Mouse (Mus musculus): ENCODE measurements at regions not wholly inside any gene's neighbourhood (a gene's known extent, or its start where the extent isn't known, plus 50 kb on each side); places are given as distances from the start of the nearest gene placed in this dataset.

DNA sequence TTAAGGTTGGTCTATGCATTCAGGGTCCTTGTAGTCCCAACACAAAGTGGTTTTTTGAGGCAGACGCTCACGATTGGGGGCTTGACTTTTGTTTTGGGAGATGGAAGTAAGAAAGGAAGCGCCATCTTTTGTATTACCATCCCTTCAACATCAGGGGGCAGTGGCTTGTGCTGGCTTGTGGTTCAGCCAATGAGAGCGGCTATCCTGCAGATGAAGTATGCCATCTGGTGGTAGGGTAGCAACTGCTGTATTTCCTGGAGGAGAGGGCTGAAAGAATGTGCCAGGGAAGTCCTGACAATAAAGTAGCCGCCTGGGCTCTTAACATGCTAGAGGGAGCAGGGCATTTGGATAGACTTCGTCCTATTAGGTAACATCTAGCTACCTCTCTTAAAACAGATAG lies 139.0 kb upstream of the Psmd7 start:
- no peak for TF ChIP-seq CTCF (IDR thresholded peaks at IDR 0.05; ENCODE audit: control insufficient read depth, insufficient read depth, insufficient replicate concordance, low read depth, low read length)
- no peak for TF ChIP-seq POLR2A (IDR thresholded peaks at IDR 0.05; ENCODE audit: control insufficient read depth, low read depth, low read length)
